Mouse (Mus musculus) MEL (cell line): ENCODE measurements around the gene Cox20. TPM values are rescaled to one million over a fixed set of nuclear protein-coding genes. Genes with fewer than 3 reads are reported as not detected.

Experiments
- DNase-seq: peaks from one replicate; pipeline ENCODE4 v3.0.0; 2011; ENCODE audit warnings: low read depth, low spot score
- H3K27ac ChIP-seq: 2 replicates; pipeline ENCODE4 v1.5.1; 2012; ENCODE audit warnings: low read depth, mild to moderate bottlenecking, control low read depth, low read length, moderate library complexity; ENCODE audit not compliant: control insufficient read depth
- H3K27me3 ChIP-seq, 2 experiments: fragments of 150-350 bp in 1 of 2; sonication (generic) in 1 of 2; 2 replicates each; pipeline ENCODE4 v1.6.1; 2012; ENCODE audit warnings: low read length in 2 of 2, mild to moderate bottlenecking in 2 of 2, improper control_type of control experiment in 1 of 2, moderate library complexity in 1 of 2; ENCODE audit not compliant: insufficient read depth in 2 of 2, control insufficient read depth in 1 of 2
- H3K36me3 ChIP-seq, 2 experiments: 2 replicates each; pipeline ENCODE4 v1.6.1; 2012 to 2014; ENCODE audit warnings: low read length in 2 of 2, improper control_type of control experiment in 1 of 2, inconsistent platforms in 1 of 2, mild to moderate bottlenecking in 1 of 2; ENCODE audit not compliant: insufficient read depth in 2 of 2, control insufficient read depth in 1 of 2
- H3K4me1 ChIP-seq, 2 experiments: fragments of 150-350 bp in 1 of 2; sonication (generic) in 1 of 2; 2 replicates each; pipeline ENCODE4 v1.6.1; 2012; ENCODE audit warnings: low read length in 2 of 2, improper control_type of control experiment in 1 of 2, mild to moderate bottlenecking in 1 of 2; ENCODE audit not compliant: insufficient read depth in 2 of 2, control insufficient read depth in 1 of 2
- H3K4me3 ChIP-seq, 2 experiments: fragments of 150-350 bp in 1 of 2; sonication (generic) in 1 of 2; 2 replicates each; pipeline ENCODE4 v1.5.1; 2012; ENCODE audit warnings: low read depth in 2 of 2, low read length in 2 of 2, mild to moderate bottlenecking in 2 of 2, moderate library complexity in 2 of 2, control low read depth in 1 of 2, improper control_type of control experiment in 1 of 2; ENCODE audit not compliant: control insufficient read depth in 1 of 2, insufficient read depth in 1 of 2
- H3K79me2 ChIP-seq: 2 replicates; pipeline ENCODE4 v1.6.1; 2012; ENCODE audit warnings: mild to moderate bottlenecking, low read length, moderate library complexity; ENCODE audit not compliant: control insufficient read depth, poor library complexity, insufficient read depth
- H3K9ac ChIP-seq: 2 replicates; pipeline ENCODE4 v1.6.1; 2012; ENCODE audit warnings: low read depth, mild to moderate bottlenecking, control low read depth, low read length, moderate library complexity; ENCODE audit not compliant: control insufficient read depth, poor library complexity, severe bottlenecking
- H3K9me3 ChIP-seq: fragments of 150-350 bp; sonication (generic); replicated peaks from 2 replicates; pipeline ENCODE4 v1.6.1; 2012; ENCODE audit warnings: mild to moderate bottlenecking, low read length, improper control_type of control experiment, moderate library complexity; ENCODE audit not compliant: insufficient read depth
- CHD2 ChIP-seq: IDR thresholded peaks from 2 replicates; pipeline ENCODE4 v1.6.1; 2011; ENCODE audit warnings: low read length, improper control_type of control experiment
- CTCF ChIP-seq, 3 experiments: IDR thresholded peaks in 2 of 3; conservative IDR thresholded peaks in 1 of 3; 2 replicates each; pipeline ENCODE4 v1.5.1; 2011 to 2012; ENCODE audit warnings: low read length in 3 of 3, low read depth in 2 of 3, mild to moderate bottlenecking in 2 of 3, improper control_type of control experiment in 1 of 3, inconsistent platforms in 1 of 3, mixed read lengths in 1 of 3, moderate library complexity in 1 of 3; ENCODE audit not compliant: control insufficient read depth in 1 of 3, insufficient read depth in 1 of 3, poor library complexity in 1 of 3, severe bottlenecking in 1 of 3
- E2F4 ChIP-seq: IDR thresholded peaks from 2 replicates; pipeline ENCODE4 v1.6.1; 2011; ENCODE audit warnings: low read depth, low read length, improper control_type of control experiment, borderline replicate concordance
- ELF1 ChIP-seq: IDR thresholded peaks from 2 replicates; pipeline ENCODE4 v1.6.1; 2014; ENCODE audit warnings: low read depth, mild to moderate bottlenecking, inconsistent platforms, low read length, improper control_type of control experiment, moderate library complexity
- EP300 ChIP-seq, 2 experiments: IDR thresholded peaks; 2 replicates each; pipeline ENCODE4 v1.6.1; 2011; ENCODE audit warnings: improper control_type of control experiment in 2 of 2, low read length in 2 of 2, low read depth in 1 of 2, mild to moderate bottlenecking in 1 of 2
- GABPA ChIP-seq: IDR thresholded peaks from 2 replicates; pipeline ENCODE4 v1.6.1; 2012; ENCODE audit warnings: low read depth, mild to moderate bottlenecking, inconsistent platforms, low read length, improper control_type of control experiment, moderate library complexity
- HCFC1 ChIP-seq: IDR thresholded peaks from 2 replicates; pipeline ENCODE4 v1.6.1; 2012; ENCODE audit warnings: low read depth, mild to moderate bottlenecking, inconsistent platforms, low read length, improper control_type of control experiment, moderate library complexity
- JUND ChIP-seq: IDR thresholded peaks from 2 replicates; pipeline ENCODE4 v1.6.1; 2011; ENCODE audit warnings: low read depth, mild to moderate bottlenecking, improper control_type of control experiment, low read length
- MAZ ChIP-seq: IDR thresholded peaks from 2 replicates; pipeline ENCODE4 v1.6.1; 2012; ENCODE audit warnings: low read depth, mild to moderate bottlenecking, inconsistent platforms, low read length, improper control_type of control experiment
- MXI1 ChIP-seq: IDR thresholded peaks from 2 replicates; pipeline ENCODE4 v1.6.1; 2011; ENCODE audit warnings: mild to moderate bottlenecking, low read depth, low read length, improper control_type of control experiment
- MYB ChIP-seq: IDR thresholded peaks from 2 replicates; pipeline ENCODE4 v1.6.1; 2011; ENCODE audit warnings: mild to moderate bottlenecking, low read depth, low read length, improper control_type of control experiment
- MYC ChIP-seq: IDR thresholded peaks from 2 replicates; pipeline ENCODE4 v1.6.1; 2011; ENCODE audit warnings: low read depth, mild to moderate bottlenecking, low read length, improper control_type of control experiment, moderate library complexity
- NRF1 ChIP-seq: IDR thresholded peaks from 2 replicates; pipeline ENCODE4 v1.6.1; 2014; ENCODE audit warnings: low read depth, mild to moderate bottlenecking, inconsistent platforms, low read length, improper control_type of control experiment, moderate library complexity; ENCODE audit not compliant: poor library complexity, insufficient read depth, severe bottlenecking
- POLR2AphosphoS5 ChIP-seq: IDR thresholded peaks from 2 replicates; pipeline ENCODE4 v1.6.1; 2012; ENCODE audit warnings: low read depth, borderline replicate concordance, mild to moderate bottlenecking, inconsistent platforms, low read length, moderate library complexity, mixed read lengths
- RAD21 ChIP-seq: IDR thresholded peaks from 2 replicates; pipeline ENCODE4 v1.6.1; 2011; ENCODE audit warnings: mild to moderate bottlenecking, low read depth, low read length, improper control_type of control experiment
- RCOR1 ChIP-seq: IDR thresholded peaks from 2 replicates; pipeline ENCODE4 v1.6.1; 2012; ENCODE audit warnings: low read depth, mild to moderate bottlenecking, inconsistent platforms, low read length, improper control_type of control experiment
- SIN3A ChIP-seq: IDR thresholded peaks from 2 replicates; pipeline ENCODE4 v1.6.1; 2012; ENCODE audit warnings: low read length, improper control_type of control experiment, inconsistent platforms
- SMC3 ChIP-seq: IDR thresholded peaks from 2 replicates; pipeline ENCODE4 v1.6.1; 2011; ENCODE audit warnings: low read depth, low read length, improper control_type of control experiment
- TBP ChIP-seq: IDR thresholded peaks from 2 replicates; pipeline ENCODE4 v1.8.0; 2011; ENCODE audit warnings: low read depth, low read length, improper control_type of control experiment
- TCF12 ChIP-seq: IDR thresholded peaks from 2 replicates; pipeline ENCODE4 v1.6.1; 2014; ENCODE audit warnings: low read depth, mild to moderate bottlenecking, inconsistent platforms, low read length, improper control_type of control experiment, moderate library complexity
- UBTF ChIP-seq: IDR thresholded peaks from 2 replicates; pipeline ENCODE4 v1.6.1; 2012; ENCODE audit warnings: low read depth, mild to moderate bottlenecking, inconsistent platforms, low read length, improper control_type of control experiment, moderate library complexity, borderline replicate concordance; ENCODE audit not compliant: insufficient read depth
- USF1 ChIP-seq: IDR thresholded peaks from 2 replicates; pipeline ENCODE4 v1.6.1; 2014; ENCODE audit warnings: low read depth, mild to moderate bottlenecking, inconsistent platforms, low read length, improper control_type of control experiment, moderate library complexity
- ZC3H11A ChIP-seq: IDR thresholded peaks from 2 replicates; pipeline ENCODE4 v1.6.1; 2012; ENCODE audit warnings: low read depth, mild to moderate bottlenecking, inconsistent platforms, low read length, improper control_type of control experiment
- ZKSCAN1 ChIP-seq: IDR thresholded peaks from 2 replicates; pipeline ENCODE4 v1.6.1; 2012; ENCODE audit warnings: low read depth, mild to moderate bottlenecking, inconsistent platforms, low read length, improper control_type of control experiment, moderate library complexity
- ZMIZ1 ChIP-seq: IDR thresholded peaks from 2 replicates; pipeline ENCODE4 v1.6.1; 2012; ENCODE audit warnings: low read depth, mild to moderate bottlenecking, inconsistent platforms, low read length, improper control_type of control experiment, moderate library complexity
- ZNF384 ChIP-seq: IDR thresholded peaks from 2 replicates; pipeline ENCODE4 v1.6.1; 2012; ENCODE audit warnings: low read depth, mild to moderate bottlenecking, inconsistent platforms, low read length, improper control_type of control experiment
- polyA plus RNA-seq, 2 experiments: library from polyadenylated mRNA; stranded (reverse) in 1 of 2; unstranded in 1 of 2; fragments of >175 nt in 1 of 2; fragments of >200 nt in 1 of 2; gene quantifications; 2 replicates each; pipeline versions ENCODE4 v1.2.1 to v1.2.4; 2012; ENCODE audit warnings: low replicate concordance in 2 of 2, low read depth in 1 of 2; ENCODE audit not compliant: insufficient read length in 2 of 2, insufficient read depth in 1 of 2, missing spikeins in 1 of 2
- total RNA-seq: library from RNA; depleted of rRNA; stranded (reverse); fragments of 300-350 nt; gene quantifications from 2 replicates; pipeline ENCODE4 v1.2.3, GENCODE M21; 2012

Cox20 gene
- total and polyA plus RNA-seq, 3 experiments, result 24.3 to 27.3 TPM; not detected in 1

DNA sequence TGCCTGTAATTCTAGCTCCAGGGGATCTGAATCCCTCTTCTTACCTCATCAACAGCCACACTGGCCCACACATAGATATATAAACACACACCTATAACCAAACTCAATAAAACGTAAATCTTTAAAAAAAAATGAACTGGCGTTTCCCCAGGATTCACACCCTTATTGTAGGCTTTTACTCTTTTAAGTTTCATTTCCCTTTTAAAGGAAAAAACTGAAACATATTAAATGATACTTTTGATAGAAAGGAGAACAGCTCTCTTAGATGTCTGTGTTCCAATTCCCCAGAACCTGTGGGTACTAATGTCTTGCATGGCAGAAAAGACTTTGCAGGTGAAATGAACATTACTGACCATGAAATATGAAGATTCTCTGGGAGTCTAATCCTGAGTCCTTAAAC, 31.9 kb downstream of the Cox20 start:
- no peak overlapping the region for H3K4me3 ChIP-seq
- no peaks in the 10 kb centered on the region for H3K79me2 ChIP-seq
- H3K9ac ChIP-seq, result no peak overlapping the region
- TF ChIP-seq GABPA, result no peak
- TF ChIP-seq RAD21, result no peak
- no peak for TF ChIP-seq MYB
- no peak for TF ChIP-seq JUND
- no peak for TF ChIP-seq NRF1
- no peak for TF ChIP-seq MYC
- no peak for TF ChIP-seq HCFC1
- TF ChIP-seq USF1, result no peak
- no peak for TF ChIP-seq E2F4
- no peak for TF ChIP-seq RCOR1
- H3K9me3 ChIP-seq, result no peaks in the 10 kb centered on the region
- no peaks in the 10 kb centered on the region; a peak in 1 of 4 replicates for H3K27me3 ChIP-seq
- H3K36me3 ChIP-seq, result peaks cover 0 to 2% of the 10 kb centered on the region in 2 experiments; a peak in 1 of 4 replicates
- no peaks in the 10 kb centered on the region for H3K4me1 ChIP-seq
- DNase-seq, result no peak
- no peak overlapping the region for H3K27ac ChIP-seq

DNA sequence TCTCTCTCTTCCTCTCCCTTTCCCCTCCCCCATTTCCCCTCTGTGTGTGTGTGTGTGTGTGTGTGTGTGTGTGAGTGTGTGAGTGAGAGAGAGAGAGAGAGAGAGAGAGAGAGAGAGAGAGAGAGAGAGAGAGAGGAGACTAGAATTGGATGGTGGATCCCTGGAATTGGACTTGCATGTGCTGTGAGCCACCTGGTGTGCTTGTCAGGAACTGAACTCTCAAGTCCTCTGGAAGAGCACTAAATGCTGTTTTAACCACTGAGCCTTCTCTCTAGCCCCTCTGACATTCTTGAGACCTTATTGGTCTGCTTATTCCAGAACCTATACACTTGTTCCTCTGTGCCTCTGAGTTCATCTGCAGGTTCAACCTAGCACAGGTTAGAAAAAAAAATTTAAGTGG, 32.7 kb downstream of the Cox20 start:
- peak; percentile 27 for DNase-seq
- H3K4me3 ChIP-seq, result no peak overlapping the region
- no peaks in the 10 kb centered on the region for H3K79me2 ChIP-seq
- no peak overlapping the region for H3K27ac ChIP-seq
- no peaks in the 10 kb centered on the region for H3K4me1 ChIP-seq
- TF ChIP-seq SMC3 (peak; percentile 35; the same call in 1 of the 2 replicates), CTCF (IDR thresholded peaks at IDR 0.05 in 2 of 3, conservative IDR thresholded peaks at IDR 0.05 in 1 of 3; ENCODE audit: control insufficient read depth in 1 of 3, insufficient read depth in 1 of 3, low read depth in 2 of 3, low read length in 3 of 3, poor library complexity in 1 of 3, severe bottlenecking in 1 of 3) (peak in 2 of 3 experiments; percentile 12 to 25; a peak in 1 of 6 replicates), NRF1 (no peak), POLR2AphosphoS5 (no peak)
- TF ChIP-seq, all 39 proteins: peak for 2
- H3K27me3 ChIP-seq, result no peaks in the 10 kb centered on the region; a peak in 1 of 4 replicates
- H3K36me3 ChIP-seq, result peaks cover 0 to 2% of the 10 kb centered on the region in 2 experiments; a peak in 1 of 4 replicates
- no peaks in the 10 kb centered on the region for H3K9me3 ChIP-seq
- no peak overlapping the region for H3K9ac ChIP-seq

DNA sequence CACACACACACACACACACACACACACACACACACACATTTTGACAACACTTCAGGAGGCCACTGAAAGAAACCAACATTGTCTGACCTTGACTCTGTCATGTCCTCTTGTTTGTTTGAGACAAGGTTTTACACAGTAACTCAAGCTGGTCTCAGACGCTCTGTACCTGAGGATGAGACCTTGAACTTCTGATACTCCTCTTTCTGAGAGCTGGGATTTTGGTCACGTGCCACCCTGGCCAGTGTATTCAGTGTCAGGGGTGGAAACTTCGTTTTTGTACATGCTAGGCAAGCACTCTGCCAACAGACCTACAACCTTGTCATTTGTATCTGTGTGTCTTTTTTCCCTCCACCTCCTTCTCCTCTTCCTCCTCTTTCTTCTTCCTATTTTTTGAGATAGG, 35.6 kb downstream of the Cox20 start:
- DNase-seq, result no peak
- H3K9me3 ChIP-seq, result no peaks in the 10 kb centered on the region
- no peak overlapping the region for H3K4me3 ChIP-seq
- no peak for TF ChIP-seq MAZ
- TF ChIP-seq MYB, result no peak
- TF ChIP-seq JUND, result no peak
- no peak for TF ChIP-seq ZKSCAN1
- TF ChIP-seq TBP, result no peak
- TF ChIP-seq EP300 (IDR thresholded peaks at IDR 0.05; ENCODE audit: low read depth in 1 of 2, low read length in 2 of 2), result no peak
- no peak for TF ChIP-seq CHD2
- no peak for TF ChIP-seq E2F4
- TF ChIP-seq ZNF384, result no peak
- no peak for TF ChIP-seq ELF1
- no peak for TF ChIP-seq POLR2AphosphoS5
- no peak for TF ChIP-seq TCF12
- TF ChIP-seq SIN3A, result no peak
- TF ChIP-seq ZC3H11A, result no peak
- TF ChIP-seq UBTF, result no peak
- TF ChIP-seq MXI1, result no peak
- TF ChIP-seq ZMIZ1, result no peak
- TF ChIP-seq GABPA, result no peak
- no peak overlapping the region for H3K9ac ChIP-seq
- no peaks in the 10 kb centered on the region for H3K4me1 ChIP-seq
- peaks cover 0 to 2% of the 10 kb centered on the region in 2 experiments; a peak in 1 of 4 replicates for H3K36me3 ChIP-seq
- no peaks in the 10 kb centered on the region for H3K79me2 ChIP-seq
- no peaks in the 10 kb centered on the region; a peak in 1 of 4 replicates for H3K27me3 ChIP-seq
- no peak overlapping the region for H3K27ac ChIP-seq
